Mouse (Mus musculus): ENCODE data around the gene Usp2. TPM values are rescaled to one million over a fixed set of nuclear protein-coding genes. Genes with fewer than 3 reads are reported as not detected.

Gene Usp2
- polyA plus RNA-seq (2015; fragmentation: Nextera tagmentation; extraction: Ambion mirVana) = 5.5 and 5.7 TPM in 2 replicates

DNA sequence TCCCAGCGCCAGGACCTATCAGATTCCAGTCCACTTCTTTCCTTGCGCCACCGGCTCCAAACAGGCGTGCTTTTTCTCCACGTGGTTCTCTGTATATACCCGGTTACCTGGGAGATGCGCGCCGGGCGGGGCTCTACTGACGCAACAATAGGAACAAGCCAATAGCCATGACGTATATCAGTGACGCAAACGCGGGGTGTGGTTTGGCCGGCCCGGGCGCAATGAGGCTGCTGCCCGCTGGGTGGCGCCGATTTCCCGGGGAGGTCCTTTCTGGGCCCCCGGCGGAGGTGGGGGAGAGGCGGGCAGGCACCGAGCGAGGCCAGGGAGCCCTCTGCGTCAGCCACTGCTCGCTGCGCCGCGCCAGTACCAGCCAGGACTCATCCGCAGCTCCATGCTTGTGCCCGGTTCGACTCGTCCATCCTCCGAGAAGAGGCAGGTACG is at the start of gene Usp2:
Gene Usp2 (plus strand): TSS at position 237 of the 441 bp plus-strand sequence.

DNA sequence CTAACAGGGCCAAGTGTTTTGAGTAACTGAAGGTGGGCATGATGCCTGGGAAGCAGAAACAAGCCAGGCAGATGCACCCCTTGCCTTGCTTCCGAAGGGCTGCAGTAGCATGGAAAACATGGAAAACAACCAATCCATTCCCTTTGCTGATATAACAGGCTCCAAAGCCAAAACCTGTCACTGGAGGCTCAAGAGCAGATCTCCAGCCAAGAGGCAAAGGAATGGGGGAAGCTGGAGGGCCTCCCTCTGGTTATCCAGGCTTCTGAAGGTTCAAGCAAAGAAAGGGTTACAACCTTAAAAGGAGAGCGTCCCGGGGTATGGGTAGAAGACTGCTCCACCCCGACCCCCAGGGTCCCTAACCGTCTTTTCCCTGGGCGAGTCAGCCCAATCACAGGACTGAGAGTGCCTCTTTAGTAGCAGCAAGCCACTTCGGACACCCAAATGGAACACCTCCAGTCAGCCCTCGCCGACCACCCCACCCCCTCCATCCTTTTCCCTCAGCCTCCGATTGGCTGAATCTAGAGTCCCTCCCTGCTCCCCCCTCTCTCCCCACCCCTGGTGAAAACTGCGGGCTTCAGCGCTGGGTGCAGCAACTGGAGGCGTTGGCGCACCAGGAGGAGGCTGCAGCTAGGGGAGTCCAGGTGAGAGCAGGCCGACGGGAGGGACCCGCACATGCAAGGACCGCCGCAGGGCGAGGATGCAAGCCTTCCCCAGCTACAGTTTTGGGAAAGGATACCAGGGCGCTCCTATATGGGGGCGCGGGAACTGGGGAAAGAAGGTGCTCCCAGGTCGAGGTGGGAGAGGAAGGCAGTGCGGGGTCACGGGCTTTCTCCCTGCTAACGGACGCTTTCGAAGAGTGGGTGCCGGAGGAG is 23.7 kb upstream of the Usp2 start, which contains the start of gene Thy1:
Gene Thy1 (plus strand): TSS at position 549 of the 872 bp plus-strand sequence.

DNA sequence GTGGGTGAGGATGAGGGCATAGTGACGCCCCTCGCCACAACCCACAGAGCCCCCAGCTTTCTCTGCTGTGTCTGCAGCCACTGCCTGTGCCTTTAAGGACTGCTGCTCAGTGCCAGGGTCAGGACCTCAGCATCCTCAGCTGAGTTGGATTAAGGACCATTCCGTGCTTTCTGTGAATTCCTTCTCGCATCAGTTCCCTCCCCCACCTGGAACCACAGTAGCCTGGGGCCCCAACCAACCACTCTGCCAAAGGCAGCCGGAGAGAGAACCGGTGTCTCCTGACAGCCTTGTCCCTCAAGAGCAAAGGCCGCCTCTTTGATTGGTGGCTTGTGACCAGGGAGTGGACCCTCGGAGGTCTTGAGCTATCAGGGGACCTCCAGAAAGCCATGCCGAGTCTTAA is 34.7 kb downstream of the Usp2 start, which contains the start of gene Mfrp:
Gene Mfrp (plus strand): TSS at position 240 of the 400 bp plus-strand sequence.

DNA sequence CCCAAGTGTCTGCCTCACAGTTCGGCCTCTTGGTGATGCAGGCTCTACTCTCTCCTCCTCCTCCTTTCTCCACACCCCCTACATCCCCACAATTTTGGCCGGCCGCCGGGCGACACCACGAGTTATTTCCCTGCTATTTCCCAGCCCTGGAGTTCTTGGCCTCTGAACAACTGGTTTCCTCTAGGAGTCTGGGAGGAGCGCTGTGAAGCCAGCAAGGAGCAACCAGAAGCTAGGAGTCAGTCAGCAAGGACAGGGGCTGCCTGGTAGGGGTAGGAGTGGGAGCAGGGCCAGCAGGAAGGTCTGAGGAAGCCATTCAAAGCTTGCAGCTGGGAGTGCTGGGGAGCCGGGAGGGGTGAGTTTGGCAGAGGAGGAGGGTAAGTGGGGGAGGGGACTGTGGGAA is 40.3 kb downstream of the Usp2 start, which contains the start of gene C1qtnf5:
Gene C1qtnf5 (plus strand): TSS at position 136 of the 400 bp plus-strand sequence.

DNA sequence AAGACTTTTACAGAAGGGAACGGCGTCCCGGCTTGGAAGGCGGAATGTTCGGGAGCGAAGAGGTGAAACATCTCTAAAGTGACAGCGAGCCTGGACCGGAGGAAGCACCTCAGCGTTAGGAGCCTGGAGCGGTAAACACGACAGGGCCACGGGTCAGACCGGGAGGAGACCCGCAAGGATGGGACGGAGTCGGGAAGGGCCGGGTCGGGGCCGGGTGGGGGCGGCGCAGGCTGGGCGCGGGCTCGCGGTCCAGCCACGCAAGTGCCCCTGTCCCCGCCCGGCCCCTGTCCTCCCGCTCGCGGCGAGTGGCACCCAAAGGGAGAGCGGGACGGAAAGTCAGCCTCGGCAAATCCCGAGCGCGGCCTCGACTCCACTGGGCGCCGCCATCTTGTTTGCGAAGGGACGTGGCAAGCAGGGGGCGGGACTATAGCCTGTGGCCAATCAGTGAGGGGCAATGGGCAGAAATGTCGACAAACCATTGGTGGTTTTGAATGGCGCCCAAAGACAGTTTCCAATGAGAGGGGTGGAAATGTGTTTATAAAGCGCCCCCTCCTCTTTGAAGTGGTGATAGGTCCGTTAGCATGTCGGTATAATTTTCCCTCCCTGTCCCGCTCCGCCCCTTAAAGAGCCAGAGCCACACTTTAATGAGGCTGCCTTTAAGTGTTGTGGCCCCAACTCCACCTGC is 46.4 kb downstream of the Usp2 start, which contains the start of the genes Gm49380 and Rnf26:
Gene Gm49380 (minus strand): TSS at position 396 of the 685 bp plus-strand sequence.
Gene Rnf26 (minus strand): TSS at position 413 of the 685 bp plus-strand sequence.

DNA sequence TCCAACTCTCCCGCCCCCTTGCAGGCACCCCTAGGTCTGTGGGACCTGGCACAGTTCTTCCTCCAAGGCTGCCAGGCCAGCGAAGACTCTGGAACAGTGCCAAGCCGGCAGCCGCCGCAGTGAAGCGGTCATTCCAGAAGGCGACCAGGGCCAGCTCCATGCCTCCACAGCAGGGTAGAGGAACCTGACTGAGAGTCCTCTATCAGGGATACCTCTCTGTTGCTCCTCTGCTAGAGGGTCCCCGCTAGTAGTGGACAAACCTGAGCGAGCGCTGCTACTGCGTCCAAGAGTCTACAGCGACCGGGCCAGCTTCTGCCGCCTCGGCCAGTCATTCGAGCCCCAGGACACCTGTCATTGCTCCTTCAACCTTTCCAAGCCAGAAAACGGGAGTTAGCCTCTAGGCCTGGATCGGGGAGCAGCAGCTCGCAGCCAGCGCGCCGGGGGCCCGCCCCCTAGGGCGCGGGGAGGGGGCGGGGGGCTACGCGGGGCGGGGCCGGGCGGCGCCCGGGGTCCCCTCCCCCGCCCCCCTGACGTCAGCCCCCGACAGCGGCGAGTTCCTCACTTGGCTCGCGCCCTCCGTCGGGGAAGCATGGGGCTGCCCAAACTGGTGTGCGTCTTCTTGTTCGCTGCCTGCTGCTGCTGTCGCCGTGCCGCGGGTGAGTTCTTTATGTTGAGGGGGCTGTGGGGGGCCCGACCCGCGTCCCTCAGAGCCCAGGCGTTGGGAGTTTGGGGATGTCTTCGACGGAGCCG is 67.5 kb downstream of the Usp2 start, which contains the start of gene Mcam:
Gene Mcam (plus strand): TSS at position 369 of the 750 bp plus-strand sequence.

Other genes starting within 250 kb of the Usp2 start
- 18.1 and 21.7 TPM in 2 replicates for gene Thy1, start 23.6 kb upstream of the Usp2 start, polyA plus RNA-seq (2015; fragmentation: Nextera tagmentation; extraction: Ambion mirVana)
- not detected in 2 replicates for gene Mfrp, start 34.7 kb downstream of the Usp2 start, polyA plus RNA-seq (2015; fragmentation: Nextera tagmentation; extraction: Ambion mirVana)
- gene C1qtnf5, start 40.2 kb downstream of the Usp2 start, polyA plus RNA-seq (2015; fragmentation: Nextera tagmentation; extraction: Ambion mirVana) = 7.2 and 7.8 TPM in 2 replicates
- gene Gm49380, start 46.5 kb downstream of the Usp2 start, polyA plus RNA-seq (2015; fragmentation: Nextera tagmentation; extraction: Ambion mirVana) = not detected in 2 replicates
- gene Rnf26, start 46.5 kb downstream of the Usp2 start, polyA plus RNA-seq (2015; fragmentation: Nextera tagmentation; extraction: Ambion mirVana) = 27.9 and 28.3 TPM in 2 replicates
- 88.6 and 96.6 TPM in 2 replicates for gene Mcam, start 67.4 kb downstream of the Usp2 start, polyA plus RNA-seq (2015; fragmentation: Nextera tagmentation; extraction: Ambion mirVana)
- gene Cbl, start 167.0 kb downstream of the Usp2 start, polyA plus RNA-seq (2015; fragmentation: Nextera tagmentation; extraction: Ambion mirVana) = 7.7 and 7.9 TPM in 2 replicates
- not detected in 2 replicates for gene Ccdc153, start 173.7 kb downstream of the Usp2 start, polyA plus RNA-seq (2015; fragmentation: Nextera tagmentation; extraction: Ambion mirVana)
- not detected in 2 replicates for gene Pdzd3, start 184.4 kb downstream of the Usp2 start, polyA plus RNA-seq (2015; fragmentation: Nextera tagmentation; extraction: Ambion mirVana)
- 11.7 and 13.2 TPM in 2 replicates for gene Nlrx1, start 201.6 kb downstream of the Usp2 start, polyA plus RNA-seq (2015; fragmentation: Nextera tagmentation; extraction: Ambion mirVana)
- gene Abcg4, start 221.6 kb downstream of the Usp2 start, polyA plus RNA-seq (2015; fragmentation: Nextera tagmentation; extraction: Ambion mirVana) = 1.2 and 1.5 TPM in 2 replicates
- gene Hinfp, start 238.7 kb downstream of the Usp2 start, polyA plus RNA-seq (2015; fragmentation: Nextera tagmentation; extraction: Ambion mirVana) = 9.8 and 10.6 TPM in 2 replicates